Mouse (Mus musculus) mesoderm, embryonic 11.5 days (tissue): ENCODE data around the gene 1700001P01Rik.
A peak's percentile ranks its signal among the peaks of the same experiment; 100 is the strongest.
"Not testable (repeated sequence)": the region's sequence is repeated elsewhere in the genome, so short reads cannot be mapped to it uniquely, and the experiment has no call there.

Source experiments
- DNase-seq: peaks from one replicate; pipeline ENCODE4 v3.0.0-alpha.2; 2012; ENCODE audit warnings: low read depth, low spot score

1700001P01Rik gene

GRCm38 (mm10) chr11:97793165-97793564 is 17.4 kb upstream of the 1700001P01Rik start:
- peak; percentile 65 for DNase-seq

- DNase-seq, result not testable (repeated sequence)
Observed at GRCm38 (mm10) chr11:97790778-97791438, 15.2 kb upstream of the 1700001P01Rik start.

GRCm38 (mm10) chr11:97789727-97790126 is 14.0 kb upstream of the 1700001P01Rik start:
- no peak for DNase-seq

- no peak for DNase-seq
Observed at GRCm38 (mm10) chr11:97787961-97788360, 12.2 kb upstream of the 1700001P01Rik start.

- DNase-seq, result no peak
Observed at GRCm38 (mm10) chr11:97782564-97782895, 6.8 kb upstream of the 1700001P01Rik start.

GRCm38 (mm10) chr11:97781832-97782563 is 6.3 kb upstream of the 1700001P01Rik start, which contains the start of gene Rpl23:
TSS of gene Rpl23 (minus strand) at chr11:97782437.
- peak; percentile 98 for DNase-seq

- no peak for DNase-seq
Observed at GRCm38 (mm10) chr11:97781478-97781831, 5.7 kb upstream of the 1700001P01Rik start.

- no peak for DNase-seq
Observed at GRCm38 (mm10) chr11:97779968-97780701, 4.4 kb upstream of the 1700001P01Rik start.

DNA sequence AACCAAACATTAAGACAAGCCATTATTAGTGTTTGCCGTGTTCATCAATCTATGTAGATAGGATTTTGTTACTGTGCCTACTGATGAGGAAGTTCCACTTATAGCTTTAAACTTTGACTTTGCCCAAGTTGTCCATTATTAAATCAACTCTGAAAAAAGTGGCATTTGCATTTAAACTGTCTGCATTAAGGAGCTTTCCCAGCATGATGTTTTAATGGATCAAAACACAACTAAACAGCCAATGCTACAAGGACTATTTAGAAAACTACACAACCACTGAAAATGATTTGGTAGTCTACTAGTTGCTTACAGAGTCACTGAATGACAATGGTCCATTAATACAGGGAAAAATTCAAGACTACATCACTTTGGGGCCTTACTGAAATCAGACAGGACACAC is 3.2 kb upstream of the 1700001P01Rik start:
- no peak for DNase-seq

GRCm38 (mm10) chr11:97777129-97777529 is 1.4 kb upstream of the 1700001P01Rik start:
- DNase-seq, result no peak

DNA sequence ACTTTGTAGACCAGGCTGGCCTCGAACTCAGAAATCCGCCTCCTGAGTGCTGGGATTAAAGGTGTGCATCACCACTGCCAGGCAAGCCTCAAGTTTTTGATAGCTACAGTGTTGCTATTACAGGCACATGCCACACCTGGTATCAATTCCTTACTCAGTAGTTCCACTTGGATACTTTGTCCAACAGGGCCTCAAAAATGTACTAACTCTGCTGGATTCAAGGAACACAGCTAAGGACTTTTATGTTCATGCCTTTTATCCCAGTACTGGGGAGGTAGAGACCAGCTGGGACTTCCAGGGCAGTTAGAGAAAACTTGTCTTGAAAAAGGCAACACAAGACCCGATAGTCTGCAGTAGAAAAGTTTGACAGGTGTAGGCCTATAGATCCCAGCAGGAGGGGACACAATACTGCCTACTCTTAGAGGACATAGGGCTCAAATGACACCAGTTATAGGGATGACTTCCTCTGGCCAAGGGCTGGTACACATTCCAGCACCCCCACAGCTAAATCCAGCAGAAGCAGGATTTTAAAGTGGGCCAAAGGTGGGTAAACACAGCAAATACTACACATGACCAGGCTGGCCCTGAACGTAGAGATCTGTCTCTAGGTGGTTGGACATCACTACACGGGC is 895 bp upstream of the 1700001P01Rik start:
- no peak for DNase-seq

GRCm38 (mm10) chr11:97775186-97775585 is 532 bp downstream of the 1700001P01Rik start:
- no peak for DNase-seq

GRCm38 (mm10) chr11:97771410-97771809 is 4.3 kb downstream of the 1700001P01Rik start:
- DNase-seq, result no peak

DNA sequence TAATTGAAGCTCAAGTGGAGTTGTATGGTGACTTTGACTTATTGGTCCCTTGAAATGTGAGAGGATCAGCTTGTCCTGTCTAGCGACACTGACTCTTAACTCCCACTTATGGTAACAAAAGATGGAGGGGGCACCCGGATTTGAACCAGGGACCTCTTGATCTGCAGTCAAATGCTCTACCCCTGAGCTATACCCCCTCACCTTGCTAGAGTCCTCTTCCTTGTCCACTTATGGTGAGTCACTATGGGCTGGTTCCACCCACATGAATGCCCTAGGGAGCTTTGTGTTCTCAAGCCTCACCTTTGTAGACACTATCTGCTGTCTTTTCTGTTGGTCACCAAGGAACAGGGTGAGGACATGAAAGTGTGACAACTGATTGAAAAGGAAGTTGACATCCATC is 6.0 kb downstream of the 1700001P01Rik start:
- no peak for DNase-seq

GRCm38 (mm10) chr11:97766154-97766881 is 9.4 kb downstream of the 1700001P01Rik start, which contains the start of gene Cwc25:
TSS of gene Cwc25 (minus strand) at chr11:97766556.
- DNase-seq, result peak; percentile 95

GRCm38 (mm10) chr11:97761638-97762037 is 14.1 kb downstream of the 1700001P01Rik start:
- DNase-seq, result no peak

- no peak for DNase-seq
Observed at GRCm38 (mm10) chr11:97758942-97759341, 16.8 kb downstream of the 1700001P01Rik start.

GRCm38 (mm10) chr11:97758125-97758524 is 17.6 kb downstream of the 1700001P01Rik start:
- DNase-seq, result no peak

GRCm38 (mm10) chr11:97753277-97753676 is 22.4 kb downstream of the 1700001P01Rik start:
- no peak for DNase-seq

GRCm38 (mm10) chr11:97748496-97748895 is 27.2 kb downstream of the 1700001P01Rik start:
- no peak for DNase-seq

- DNase-seq, result no peak
Observed at GRCm38 (mm10) chr11:97747773-97748172, 27.9 kb downstream of the 1700001P01Rik start.
